Mouse (Mus musculus): ENCODE data around the gene Gm21969. TPM values are rescaled to one million over a fixed set of nuclear protein-coding genes. Genes with fewer than 3 reads are reported as not detected.

Gene Gm21969
- polyA plus RNA-seq, 1 experiment, result not detected

DNA sequence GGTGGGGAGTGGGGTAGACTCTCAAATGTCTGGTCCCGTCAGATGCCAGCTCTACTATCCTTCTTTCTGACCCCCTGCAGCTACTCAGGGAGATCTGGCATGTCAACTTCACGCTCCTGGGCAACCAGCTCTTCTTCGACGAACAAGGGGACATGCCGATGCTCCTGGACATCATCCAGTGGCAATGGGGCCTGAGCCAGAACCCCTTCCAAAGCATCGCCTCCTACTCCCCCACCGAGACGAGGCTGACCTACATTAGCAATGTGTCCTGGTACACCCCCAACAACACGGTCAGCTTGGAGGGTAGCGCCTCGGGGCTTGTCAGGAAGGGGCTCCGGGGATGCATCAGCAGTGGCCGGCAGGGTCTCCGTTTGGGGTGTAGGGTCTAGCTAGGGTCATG is 58.9 kb downstream of the Gm21969 start:
- no peak for DNase-seq (ENCODE audit: low read depth)

DNA sequence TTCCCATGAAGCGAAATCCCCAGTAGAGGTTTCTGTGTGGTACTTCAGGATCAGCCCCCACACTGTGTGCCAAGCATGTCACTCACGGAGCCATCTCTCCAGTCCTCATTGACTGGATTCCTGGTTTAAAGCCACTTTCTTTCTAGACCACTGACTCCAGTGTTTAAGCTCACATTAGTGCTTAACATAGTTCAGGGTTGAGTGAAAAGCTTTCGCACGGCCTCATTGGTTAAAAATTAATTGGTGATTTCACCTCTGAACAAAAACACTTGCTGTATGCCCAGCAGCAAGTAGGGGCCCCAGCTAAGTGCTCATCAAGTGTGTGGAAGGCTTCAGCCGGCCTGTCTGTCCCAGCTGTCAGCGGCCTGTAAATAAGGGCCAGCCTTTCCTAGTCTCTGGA is 64.6 kb downstream of the Gm21969 start:
- no peak for DNase-seq (ENCODE audit: low read depth)

- no peak for DNase-seq (ENCODE audit: low read depth)
These were observed 66.9 kb downstream of the Gm21969 start for GRCm38 (mm10) chr4:139669847-139670246.

GRCm38 (mm10) chr4:139675696-139676095 is 72.7 kb downstream of the Gm21969 start:
- no peak for DNase-seq (ENCODE audit: low read depth)

DNA sequence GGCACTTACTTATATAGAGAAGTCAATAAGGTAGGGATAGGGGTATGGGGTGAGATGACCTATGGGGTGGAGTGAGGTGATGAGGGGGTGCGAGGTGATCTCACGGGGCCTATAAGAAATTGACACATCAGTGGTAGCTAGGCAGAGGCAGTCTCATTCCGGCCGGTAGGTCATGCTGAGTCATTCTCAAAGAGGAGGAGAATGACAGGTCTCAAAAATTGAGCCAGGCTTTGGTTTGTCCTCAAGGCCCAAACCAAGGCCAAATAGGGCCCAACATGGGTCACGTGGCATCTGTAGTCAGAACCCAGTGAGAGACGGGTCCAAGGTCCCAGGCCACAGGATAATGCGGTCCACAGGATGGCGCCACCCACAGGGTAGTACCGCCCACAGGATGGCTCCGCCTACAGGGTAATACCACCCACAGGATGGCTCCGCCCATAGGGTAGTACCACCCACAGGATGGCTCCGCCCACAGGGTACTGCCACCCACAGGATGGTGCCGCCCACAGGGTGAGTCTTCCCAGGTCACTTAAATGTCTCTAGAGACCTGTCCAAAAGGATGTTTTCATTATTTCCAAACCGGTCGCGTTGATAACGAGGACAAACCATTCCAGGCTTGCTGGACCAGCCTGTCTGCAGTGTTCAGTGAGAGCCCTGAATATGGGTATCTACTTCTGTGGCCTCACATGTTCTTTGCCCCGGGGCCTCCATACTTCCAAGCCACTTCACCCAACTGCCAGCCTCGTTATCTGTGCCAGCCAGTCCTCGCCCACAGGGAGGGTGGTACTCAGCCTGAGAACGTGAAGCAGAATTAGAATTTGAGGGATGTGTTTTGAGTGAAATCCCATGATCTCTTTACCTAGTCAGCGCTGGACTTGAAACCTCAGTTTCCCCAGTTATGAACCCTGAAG is 81.0 kb downstream of the Gm21969 start:
- DNase-seq (ENCODE audit: low read depth), result no peak

- no peak for DNase-seq (ENCODE audit: low read depth)
These were observed 81.6 kb downstream of the Gm21969 start for GRCm38 (mm10) chr4:139684639-139685017.

DNA sequence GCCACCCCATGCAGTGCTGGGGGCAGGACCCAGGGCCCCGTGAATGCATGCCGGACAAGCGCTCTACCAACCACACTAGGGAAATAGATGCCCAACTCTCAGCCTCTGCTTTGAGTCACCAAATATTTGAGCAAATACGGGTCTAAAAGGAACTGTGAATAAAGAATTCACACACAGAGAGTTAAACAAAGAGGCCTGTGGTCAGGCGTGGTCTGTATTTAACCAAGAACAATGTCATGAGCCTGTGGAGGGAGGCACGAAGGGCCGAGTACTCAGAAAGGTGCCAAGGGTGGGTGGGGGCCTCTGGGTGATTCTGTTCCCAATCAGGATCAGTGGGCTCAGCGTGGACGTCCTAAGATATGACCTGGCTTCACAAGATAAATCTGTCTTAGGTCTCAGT is 85.1 kb downstream of the Gm21969 start:
- no peak for DNase-seq (ENCODE audit: low read depth)

- DNase-seq (ENCODE audit: low read depth), result no peak
These were observed 86.8 kb downstream of the Gm21969 start for GRCm38 (mm10) chr4:139689627-139690269.

GRCm38 (mm10) chr4:139693315-139693714 is 90.3 kb downstream of the Gm21969 start:
- no peak for DNase-seq (ENCODE audit: low read depth)

GRCm38 (mm10) chr4:139697755-139698154 is 94.8 kb downstream of the Gm21969 start:
- DNase-seq (ENCODE audit: low read depth), result no peak

DNA sequence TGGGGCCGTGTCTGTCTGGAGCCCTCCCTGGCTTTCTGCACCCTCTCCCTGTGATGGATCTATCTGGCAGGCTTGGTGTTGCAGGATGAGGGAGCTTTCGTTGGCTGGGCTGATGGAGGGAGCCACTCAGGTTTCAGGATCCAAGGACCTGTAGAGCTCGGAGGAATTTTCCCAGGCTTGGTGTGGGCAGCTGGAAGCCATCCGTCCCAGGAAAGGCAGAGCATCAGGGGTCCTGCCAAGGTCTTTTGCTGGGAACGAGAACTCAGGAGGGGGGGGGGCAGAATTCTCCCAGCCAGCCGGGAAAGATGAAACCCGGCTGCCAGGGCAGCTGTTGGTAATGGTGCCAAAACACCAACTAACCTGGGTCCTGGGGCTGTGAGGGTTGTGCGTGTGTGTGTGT is 95.6 kb downstream of the Gm21969 start:
- no peak for DNase-seq (ENCODE audit: low read depth)

GRCm38 (mm10) chr4:139702914-139703313 is 99.9 kb downstream of the Gm21969 start:
- DNase-seq (ENCODE audit: low read depth), result no peak

DNA sequence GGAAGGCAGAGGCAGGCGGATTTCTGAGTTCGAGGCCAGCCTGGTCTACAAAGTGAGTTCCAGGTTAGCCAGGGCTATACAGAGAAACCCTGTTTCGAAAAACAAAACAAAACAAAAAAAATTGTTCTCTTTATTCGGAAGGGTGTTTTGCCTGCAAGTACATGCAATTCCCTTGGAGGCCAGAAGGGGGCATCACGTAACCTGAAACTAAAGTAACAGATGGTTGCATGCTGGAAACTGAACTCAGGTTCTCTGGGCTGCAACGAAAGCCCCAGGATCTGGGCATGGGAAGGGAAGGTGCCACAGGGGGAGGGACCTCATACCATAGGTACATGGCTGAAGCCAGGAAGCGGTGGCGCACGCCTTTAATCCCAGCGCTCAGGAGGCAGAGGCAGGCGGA is 100.5 kb downstream of the Gm21969 start:
- DNase-seq (ENCODE audit: low read depth), result no peak

DNA sequence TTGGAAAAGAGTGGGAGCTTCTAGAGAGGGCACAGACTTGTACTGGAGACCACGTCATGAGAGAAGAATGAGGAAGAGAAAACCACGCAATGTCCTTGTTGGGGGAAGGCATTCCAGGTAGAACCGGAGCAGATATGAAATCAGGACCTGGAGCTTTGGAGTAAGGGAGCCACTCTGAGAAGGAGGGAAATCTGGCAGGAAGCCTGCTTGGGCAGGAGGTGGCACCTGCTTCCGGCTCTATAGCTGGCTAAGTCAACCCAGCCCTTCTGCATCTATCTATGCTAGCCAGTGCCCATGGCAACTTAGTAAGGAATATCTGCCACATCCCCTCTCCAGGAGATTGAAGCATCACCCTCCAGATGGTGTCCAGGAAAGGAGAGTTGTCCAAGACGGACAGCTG is 103.0 kb downstream of the Gm21969 start:
- DNase-seq (ENCODE audit: low read depth), result no peak

DNA sequence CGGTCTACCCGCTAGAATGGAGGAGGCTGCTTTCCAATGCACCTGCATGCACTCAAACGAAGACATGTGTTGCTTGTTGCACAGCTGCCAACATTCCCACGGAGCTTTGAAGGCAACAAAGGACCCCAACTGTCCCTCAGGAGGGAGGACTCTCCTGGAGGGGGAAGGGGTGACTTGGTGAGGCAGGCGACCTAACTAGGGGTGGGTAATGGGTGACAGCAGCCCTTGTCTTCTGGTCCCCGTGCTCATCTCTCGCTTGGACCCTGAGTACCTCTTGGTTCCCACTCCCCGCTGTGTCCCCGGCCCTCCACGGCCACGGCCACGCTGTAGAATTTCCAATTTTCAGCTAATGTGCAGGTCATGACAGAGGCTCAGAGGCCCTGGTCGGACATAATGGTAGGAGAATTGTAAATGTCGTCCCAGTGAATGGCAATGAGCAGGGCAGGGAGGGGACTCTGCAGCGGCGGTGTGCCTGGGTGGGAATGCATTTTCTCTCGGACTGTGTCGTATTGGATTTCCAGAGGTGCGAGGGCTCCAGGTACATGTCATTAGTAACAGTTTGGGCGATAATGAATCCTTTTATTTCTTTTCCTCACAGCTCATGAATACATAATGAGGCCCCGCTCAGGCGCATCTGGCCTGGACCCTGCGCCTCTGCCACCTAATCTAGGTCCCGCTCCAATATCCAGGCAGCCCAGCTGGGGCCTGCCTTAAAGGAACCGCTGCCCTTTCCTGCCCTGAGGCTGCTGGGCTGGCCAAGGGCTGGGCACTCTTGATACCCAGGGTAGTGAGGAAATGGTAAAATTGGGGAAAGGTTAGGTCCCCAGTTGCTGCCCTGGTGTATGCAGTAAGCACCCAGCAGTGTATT is 107.7 kb downstream of the Gm21969 start:
- DNase-seq (ENCODE audit: low read depth), result no peak

Other genes with a start within 250 kb of the Gm21969 start
- gene Iffo2, start 72.6 kb upstream of the Gm21969 start, polyA plus RNA-seq (2012; rRNA removed), result 7.0 and 7.3 TPM in 2 replicates
- gene Aldh4a1, start 19.7 kb downstream of the Gm21969 start, polyA plus RNA-seq (2012; rRNA removed), result 65.4 and 68.8 TPM in 2 replicates
- not detected in 2 replicates for gene Tas1r2, start 50.4 kb downstream of the Gm21969 start, polyA plus RNA-seq (2012; rRNA removed)
- gene Pax7, start 230.3 kb downstream of the Gm21969 start, polyA plus RNA-seq (2012; rRNA removed), result not detected in 2 replicates

All from gonadal fat pad, adult 2 months (tissue).